In genomic region chr12:113028067-113028466, GRCm38 (mm10) we compare ENCODE assay signal across 13 mouse cellular contexts. TPM values are rescaled to one million over a fixed set of nuclear protein-coding genes. Genes with fewer than 3 reads are reported as not detected.
DNase-seq lines count a peak whose midpoint lies in the region; ATAC-seq and TF ChIP-seq lines count a peak whose summit lies in the region.
"Had no signal": no experiment of that assay in that cellular context is flagged by ENCODE, and none has a peak within 500 bp of the region (broad histone marks: within the 10 kb centered on the region; RNA-seq: fewer than 3 reads in every experiment).

No protein-coding gene starts in this region.

- no peak overlapping the region for H3K4me3 ChIP-seq in forebrain, embryonic 14.5 days (ENCODE audit: low read depth, low read length)
- no peak overlapping the region for H3K4me3 ChIP-seq in forebrain, embryonic 11.5 days (ENCODE audit: low read depth, low read length)
- H3K4me3 ChIP-seq in lung, embryonic 15.5 days: no peak overlapping the region
- no peak overlapping the region for H3K4me3 ChIP-seq in limb, embryonic 14.5 days (replicated peaks; ENCODE audit: low read length)

- H3K4me1 ChIP-seq in forebrain, embryonic 14.5 days (ENCODE audit: control insufficient read depth, insufficient read depth, low read length): peaks cover 9% of the 10 kb centered on the region
- peaks cover 7% of the 10 kb centered on the region for H3K4me1 ChIP-seq in forebrain, embryonic 11.5 days (replicated peaks; ENCODE audit: control insufficient read depth, insufficient read depth, low read length)
- no peaks in the 10 kb centered on the region for H3K4me1 ChIP-seq in lung, embryonic 15.5 days
- H3K4me1 ChIP-seq in limb, embryonic 14.5 days (ENCODE audit: control insufficient read depth, insufficient read depth, low read length): no peaks in the 10 kb centered on the region

- H3K27me3 ChIP-seq in forebrain, embryonic 14.5 days (replicated peaks; ENCODE audit: control insufficient read depth, insufficient read depth, low read length): no peaks in the 10 kb centered on the region
- H3K27me3 ChIP-seq in forebrain, embryonic 11.5 days (ENCODE audit: control insufficient read depth, insufficient read depth, low read length): no peaks in the 10 kb centered on the region
- no peaks in the 10 kb centered on the region for H3K27me3 ChIP-seq in lung, embryonic 15.5 days
- H3K27me3 ChIP-seq in limb, embryonic 14.5 days (ENCODE audit: control insufficient read depth, insufficient read depth, low read length): no peaks in the 10 kb centered on the region
- H3K27me3 ChIP-seq: Patski had no signal

- no peak for TF ChIP-seq POLR2A in limb, embryonic 14.5 days (IDR thresholded peaks at IDR 0.05; ENCODE audit: borderline replicate concordance, extremely low read depth, insufficient read depth, insufficient read length)

- H3K27ac ChIP-seq in forebrain, embryonic 14.5 days (ENCODE audit: low read depth, low read length): no peak overlapping the region
- no peak overlapping the region for H3K27ac ChIP-seq in forebrain, embryonic 11.5 days (ENCODE audit: low read depth, low read length)
- H3K27ac ChIP-seq in lung, embryonic 15.5 days: no peak overlapping the region
- H3K27ac ChIP-seq in limb, embryonic 14.5 days (replicated peaks; ENCODE audit: low read depth, low read length): no peak overlapping the region

- peaks cover 12% of the 10 kb centered on the region; the same call in 1 of the 2 replicates for H3K36me3 ChIP-seq in forebrain, embryonic 14.5 days (ENCODE audit: control insufficient read depth, insufficient read depth, low read length)
- no peaks in the 10 kb centered on the region for H3K36me3 ChIP-seq in forebrain, embryonic 11.5 days (ENCODE audit: control insufficient read depth, insufficient read depth, low read length)
- no peaks in the 10 kb centered on the region for H3K36me3 ChIP-seq in lung, embryonic 15.5 days
- peaks cover 11% of the 10 kb centered on the region for H3K36me3 ChIP-seq in limb, embryonic 14.5 days (ENCODE audit: control insufficient read depth, insufficient read depth, low read length)

- H3K9ac ChIP-seq in forebrain, embryonic 14.5 days (ENCODE audit: low read length): 0 out of 2 replicates have a peak overlapping the region, but pooled peaks have one; percentile 6
- no peak overlapping the region for H3K9ac ChIP-seq in forebrain, embryonic 11.5 days (ENCODE audit: low read length)
- H3K9ac ChIP-seq in lung, embryonic 15.5 days: no peak overlapping the region
- no peak overlapping the region for H3K9ac ChIP-seq in limb, embryonic 14.5 days (ENCODE audit: low read depth, low read length, severe bottlenecking)

- H3K9me3 ChIP-seq in forebrain, embryonic 14.5 days (replicated peaks; ENCODE audit: control insufficient read depth, low read length): no peaks in the 10 kb centered on the region
- no peaks in the 10 kb centered on the region for H3K9me3 ChIP-seq in forebrain, embryonic 11.5 days (ENCODE audit: control insufficient read depth, low read length)
- H3K9me3 ChIP-seq in lung, embryonic 15.5 days: no peaks in the 10 kb centered on the region
- no peaks in the 10 kb centered on the region for H3K9me3 ChIP-seq in limb, embryonic 14.5 days (ENCODE audit: control insufficient read depth, low read length)

- peak; percentile 22 for DNase-seq in forebrain, embryonic 14.5 days (ENCODE audit: low spot score)
- no peak for DNase-seq in forebrain, embryonic 11.5 days (ENCODE audit: low spot score)
- DNase-seq in lung, adult 18-20 months: no peak
- DNase-seq in limb, embryonic 14.5 days (ENCODE audit: low spot score): peak; percentile 63
- peak; percentile 70 for DNase-seq in retina, postnatal 1 day
- no peak for DNase-seq in cerebellum, adult 11 months
- DNase-seq: cerebellum, postnatal 36 days; right cerebral cortex, postnatal 14 days had no signal

- no peak overlapping the region for H3K4me2 ChIP-seq in forebrain, embryonic 14.5 days (ENCODE audit: low read length)
- no peak overlapping the region for H3K4me2 ChIP-seq in forebrain, embryonic 11.5 days (ENCODE audit: low read depth, low read length, severe bottlenecking)
- no peak overlapping the region for H3K4me2 ChIP-seq in lung, embryonic 15.5 days
- no peak overlapping the region for H3K4me2 ChIP-seq in limb, embryonic 14.5 days (replicated peaks; ENCODE audit: low read depth, low read length, severe bottlenecking)

- ATAC-seq in forebrain, embryonic 14.5 days: no peak; the same call in 1 of the 2 replicates
- no peak; the same call in 1 of the 2 replicates for ATAC-seq in forebrain, embryonic 11.5 days (replicated peaks; ENCODE audit: low FRiP score)
- 0 out of 2 replicates have a peak, but pooled peaks have one; percentile 16 for ATAC-seq in lung, embryonic 15.5 days (ENCODE audit: borderline replicate concordance, extremely low read depth, low FRiP score, low TSS enrichment)
- peak; percentile 84 for ATAC-seq in limb, embryonic 14.5 days (ENCODE audit: low FRiP score, low read depth)
- ATAC-seq in megakaryocyte, adult 5-6 weeks (ENCODE audit: poor library complexity, severe bottlenecking): no peak
- ATAC-seq: Patski had no signal

- WGBS in forebrain, embryonic 14.5 days: 55% methylated on average over 5 of the region's 5 CpGs
- 64% methylated on average over 5 of the region's 5 CpGs for WGBS in forebrain, embryonic 11.5 days
- 73% methylated on average over 5 of the region's 5 CpGs for WGBS in lung, embryonic 15.5 days
- 59% methylated on average over 5 of the region's 5 CpGs for WGBS in limb, embryonic 14.5 days

RNA-seq across cellular contexts. Expression of gene Pacs2, which starts 13.8 kb away (rescaled TPM):
- 16.1 and 21.6 TPM in 2 replicates for polyA plus RNA-seq in forebrain, embryonic 14.5 days (2014; fragmentation: Nextera tagmentation; extraction: Ambion mirVana)
- 24.7 and 25.6 TPM in 2 replicates for polyA plus RNA-seq in forebrain, embryonic 11.5 days (2014; fragmentation: Nextera tagmentation; extraction: Ambion mirVana)
- 11.7 and 13.2 TPM in 2 replicates for polyA plus RNA-seq in lung, embryonic 15.5 days (2015; fragmentation: Nextera tagmentation; extraction: Ambion mirVana)
- polyA plus RNA-seq in limb, embryonic 14.5 days (2012; rRNA removed): 55.0 and 62.3 TPM in 2 replicates
- polyA plus RNA-seq in limb, embryonic 14.5 days (2014; fragmentation: Nextera tagmentation; extraction: Ambion mirVana): 16.3 and 16.5 TPM in 2 replicates
- 55.1 TPM in 2 replicates for total RNA-seq in megakaryocyte, adult 5-6 weeks (2015)
- total RNA-seq in megakaryocyte, adult 5-6 weeks (2017): 36.5 and 37.5 TPM in 2 replicates

RNA-seq across cellular contexts. Expression of gene Brf1, which starts 27.6 kb away (rescaled TPM):
- polyA plus RNA-seq in forebrain, embryonic 14.5 days (2014; fragmentation: Nextera tagmentation; extraction: Ambion mirVana): 43.0 and 51.0 TPM in 2 replicates
- 67.3 and 70.8 TPM in 2 replicates for polyA plus RNA-seq in forebrain, embryonic 11.5 days (2014; fragmentation: Nextera tagmentation; extraction: Ambion mirVana)
- 56.1 and 63.3 TPM in 2 replicates for polyA plus RNA-seq in lung, embryonic 15.5 days (2015; fragmentation: Nextera tagmentation; extraction: Ambion mirVana)
- 82.5 and 97.4 TPM in 2 replicates for polyA plus RNA-seq in limb, embryonic 14.5 days (2012; rRNA removed)
- polyA plus RNA-seq in limb, embryonic 14.5 days (2014; fragmentation: Nextera tagmentation; extraction: Ambion mirVana): 60.9 and 66.2 TPM in 2 replicates
- 20.2 and 25.3 TPM in 2 replicates for total RNA-seq in megakaryocyte, adult 5-6 weeks (2015)
- total RNA-seq in megakaryocyte, adult 5-6 weeks (2017): 37.0 and 43.6 TPM in 2 replicates

RNA-seq across cellular contexts. Expression of gene Tex22, which starts 46.2 kb away (rescaled TPM):
- not detected in 2 replicates for polyA plus RNA-seq in forebrain, embryonic 14.5 days (2014; fragmentation: Nextera tagmentation; extraction: Ambion mirVana)
- not detected in 2 replicates for polyA plus RNA-seq in forebrain, embryonic 11.5 days (2014; fragmentation: Nextera tagmentation; extraction: Ambion mirVana)
- not detected in 2 replicates for polyA plus RNA-seq in lung, embryonic 15.5 days (2015; fragmentation: Nextera tagmentation; extraction: Ambion mirVana)
- polyA plus RNA-seq in limb, embryonic 14.5 days (2012; rRNA removed): 0.13 and 0.28 TPM in 2 replicates
- polyA plus RNA-seq in limb, embryonic 14.5 days (2014; fragmentation: Nextera tagmentation; extraction: Ambion mirVana): not detected in 2 replicates
- total RNA-seq in megakaryocyte, adult 5-6 weeks (2015): 0.25 TPM in 1 of 2 replicates, not detected in the other
- total RNA-seq in megakaryocyte, adult 5-6 weeks (2017): 0.88 TPM in 1 of 2 replicates, not detected in the other
- total RNA-seq: monocyte, adult 5-6 weeks had no signal
- polyA plus RNA-seq: liver, embryonic 16.5 days; Patski had no signal

RNA-seq across cellular contexts. Expression of gene Btbd6, which starts 51.8 kb away (rescaled TPM):
- 35.0 and 37.5 TPM in 2 replicates for polyA plus RNA-seq in forebrain, embryonic 14.5 days (2014; fragmentation: Nextera tagmentation; extraction: Ambion mirVana)
- polyA plus RNA-seq in forebrain, embryonic 11.5 days (2014; fragmentation: Nextera tagmentation; extraction: Ambion mirVana): 26.7 and 27.8 TPM in 2 replicates
- polyA plus RNA-seq in lung, embryonic 15.5 days (2015; fragmentation: Nextera tagmentation; extraction: Ambion mirVana): 25.7 and 28.1 TPM in 2 replicates
- polyA plus RNA-seq in limb, embryonic 14.5 days (2012; rRNA removed): 31.0 and 52.7 TPM in 2 replicates
- 27.3 and 27.4 TPM in 2 replicates for polyA plus RNA-seq in limb, embryonic 14.5 days (2014; fragmentation: Nextera tagmentation; extraction: Ambion mirVana)
- 4.2 and 5.9 TPM in 2 replicates for total RNA-seq in megakaryocyte, adult 5-6 weeks (2015)
- total RNA-seq in megakaryocyte, adult 5-6 weeks (2017): 2.4 and 4.0 TPM in 2 replicates

Comparison
In these comparisons a context has a peak if more than half of its experiments do, and no peak if none do; other contexts are left out.
1. DNase-seq: peak in forebrain, embryonic 14.5 days (single experiment), limb, embryonic 14.5 days (single experiment) and retina, postnatal 1 day (single experiment); none in forebrain, embryonic 11.5 days (single experiment), lung, adult 18-20 months (0 of 2) and cerebellum, adult 11 months (single experiment).
2. ATAC-seq: peak in lung, embryonic 15.5 days (single experiment) and limb, embryonic 14.5 days (single experiment); none in forebrain, embryonic 14.5 days (single experiment), forebrain, embryonic 11.5 days (single experiment) and megakaryocyte, adult 5-6 weeks (single experiment).